Mouse (Mus musculus) heart, embryonic 14.5 days (tissue): ENCODE measurements at regions not wholly inside any gene's neighbourhood (a gene's known extent, or its start where the extent isn't known, plus 50 kb on each side); places are given as distances from the start of the nearest gene placed in this dataset.
A peak's percentile ranks its signal among the peaks of the same experiment; 100 is the strongest.

ENCODE experiments used
- ATAC-seq: fragments of 200-750 bp; cut with Nextera tagmentation; 2 replicates; pipeline ENCODE4 v1.8.0; 2017; ENCODE audit warnings: low read depth, moderate TSS enrichment; ENCODE audit not compliant: insufficient number of reproducible peaks, insufficient read depth, low FRiP score
- H3K27ac ChIP-seq, 2 experiments: fragments of 200-500 bp in 1 of 2; fragments of 300-500 bp in 1 of 2; sonication (generic) in 1 of 2; replicated peaks in 1 of 2; 2 replicates each; pipeline ENCODE4 v1.5.1; 2012 to 2014; ENCODE audit warnings: low read depth in 2 of 2, low read length in 2 of 2, control low read depth in 1 of 2, mild to moderate bottlenecking in 1 of 2, mixed read lengths in 1 of 2; ENCODE audit not compliant: control insufficient read depth in 1 of 2, insufficient read depth in 1 of 2
- H3K27me3 ChIP-seq: fragments of 300-500 bp; sonication (generic); 2 replicates; pipeline ENCODE4 v1.6.1; 2014; ENCODE audit warnings: mild to moderate bottlenecking, low read length, control low read depth; ENCODE audit not compliant: control insufficient read depth, insufficient read depth
- H3K36me3 ChIP-seq: fragments of 300-500 bp; sonication (generic); 2 replicates; pipeline ENCODE4 v1.6.1; 2014; ENCODE audit warnings: mild to moderate bottlenecking, control low read depth, low read length, mixed read lengths; ENCODE audit not compliant: control insufficient read depth, insufficient read depth
- H3K4me1 ChIP-seq, 2 experiments: fragments of 200-500 bp in 1 of 2; fragments of 300-500 bp in 1 of 2; sonication (generic) in 1 of 2; 2 replicates each; pipeline ENCODE4 v1.6.1; 2012 to 2014; ENCODE audit warnings: low read length in 2 of 2, control low read depth in 1 of 2, mixed read lengths in 1 of 2; ENCODE audit not compliant: control insufficient read depth in 2 of 2, insufficient read depth in 2 of 2
- H3K4me2 ChIP-seq: fragments of 300-500 bp; sonication (generic); 2 replicates; pipeline ENCODE4 v1.6.1; 2014; ENCODE audit warnings: mild to moderate bottlenecking, low read length
- H3K4me3 ChIP-seq, 2 experiments: fragments of 200-500 bp in 1 of 2; fragments of 300-500 bp in 1 of 2; sonication (generic) in 1 of 2; 2 replicates each; pipeline ENCODE4 v1.5.1; 2012 to 2014; ENCODE audit warnings: low read length in 2 of 2, mild to moderate bottlenecking in 2 of 2, control low read depth in 1 of 2, low read depth in 1 of 2, moderate library complexity in 1 of 2; ENCODE audit not compliant: control insufficient read depth in 1 of 2, insufficient read depth in 1 of 2
- H3K9ac ChIP-seq: fragments of 300-500 bp; sonication (generic); 2 replicates; pipeline ENCODE4 v1.6.1; 2014; ENCODE audit warnings: mild to moderate bottlenecking, low read length
- H3K9me3 ChIP-seq: fragments of 300-500 bp; sonication (generic); 2 replicates; pipeline ENCODE4 v1.6.1; 2016; ENCODE audit warnings: low read length, control low read depth; ENCODE audit not compliant: control insufficient read depth
- WGBS: fragments of 180-500 bp; shearing (Covaris S2); extraction: QIAGEN DNeasy Blood & Tissue Kit; methylation state at CpG from one replicate; pipeline ENCODE4 v1.1.7; 2014; 5-methylcytosine and 5-hydroxymethylcytosine counted together

- Histone ChIP-seq H3K9me3 (no peaks in the 10 kb centered on the region), H3K27ac (no peak overlapping the region), H3K27me3 (no peaks in the 10 kb centered on the region), H3K4me3 (no peak overlapping the region), H3K9ac (no peak overlapping the region), H3K4me2 (no peak overlapping the region), H3K36me3 (no peaks in the 10 kb centered on the region), H3K4me1 (no peaks in the 10 kb centered on the region; a peak in 1 of 4 replicates)
- no peak for ATAC-seq
- WGBS, result 85% methylated on average over 6 of the region's 6 CpGs
These were observed 323.1 kb downstream of the 3100002H09Rik start for GRCm38 (mm10) chr4:124287471-124287870.

- Histone ChIP-seq H3K36me3 (no peaks in the 10 kb centered on the region), H3K9me3 (no peaks in the 10 kb centered on the region), H3K27me3 (peaks cover 14% of the 10 kb centered on the region), H3K4me2 (peak overlapping the region; percentile 85; the same call in 1 of the 2 replicates), H3K9ac (no peak overlapping the region), H3K4me3 (no peak overlapping the region), H3K27ac (no peak overlapping the region), H3K4me1 (peaks cover 5 to 11% of the 10 kb centered on the region in 2 experiments; a peak in 3 of 4 replicates)
- no peak for ATAC-seq
- WGBS, result 8% methylated on average over 10 of the region's 10 CpGs
These were observed 331.9 kb downstream of the 3100002H09Rik start for GRCm38 (mm10) chr4:124278681-124279080.

- Histone ChIP-seq H3K4me3 (peak overlapping the region; percentile 32 to 43), H3K9me3 (no peaks in the 10 kb centered on the region), H3K27me3 (peaks cover 14% of the 10 kb centered on the region), H3K4me2 (peak overlapping the region; percentile 85), H3K27ac (no peak overlapping the region), H3K4me1 (peaks cover 5 to 11% of the 10 kb centered on the region in 2 experiments; a peak in 3 of 4 replicates), H3K36me3 (no peaks in the 10 kb centered on the region), H3K9ac (peak overlapping the region; percentile 68)
- ATAC-seq, result no peak
- WGBS, result under 1% methylated on average over 43 of the region's 43 CpGs
These were observed 333.0 kb downstream of the 3100002H09Rik start for GRCm38 (mm10) chr4:124277456-124278181.

GRCm38 (mm10) chr4:124276741-124277455 is 333.7 kb downstream of the 3100002H09Rik start:
- no peak overlapping the region for H3K27ac ChIP-seq
- no peak for ATAC-seq

GRCm38 (mm10) chr4:124272002-124272401 is 338.6 kb downstream of the 3100002H09Rik start:
- peaks cover 7% of the 10 kb centered on the region for H3K27me3 ChIP-seq
- no peak overlapping the region for H3K9ac ChIP-seq
- H3K36me3 ChIP-seq, result no peaks in the 10 kb centered on the region
- no peak overlapping the region for H3K27ac ChIP-seq
- 76% methylated on average over 2 of the region's 2 CpGs for WGBS
- no peak overlapping the region for H3K4me2 ChIP-seq
- ATAC-seq, result no peak
- peaks cover 3 to 5% of the 10 kb centered on the region in 2 experiments; a peak in 3 of 4 replicates for H3K4me1 ChIP-seq
- H3K9me3 ChIP-seq, result no peaks in the 10 kb centered on the region
- no peak overlapping the region for H3K4me3 ChIP-seq

More at GRCm38 (mm10) chr4:124276741-124277455, 333.7 kb downstream of the 3100002H09Rik start:
- H3K9me3 ChIP-seq, result no peaks in the 10 kb centered on the region
- H3K4me3 ChIP-seq, result peak overlapping the region; percentile 32 to 43
- H3K27me3 ChIP-seq, result peaks cover 14% of the 10 kb centered on the region
- 6% methylated on average over 21 of the region's 21 CpGs for WGBS
- H3K4me1 ChIP-seq, result peaks cover 5 to 11% of the 10 kb centered on the region in 2 experiments; a peak in 3 of 4 replicates
- peak overlapping the region; percentile 85 for H3K4me2 ChIP-seq
- H3K36me3 ChIP-seq, result no peaks in the 10 kb centered on the region
- peak overlapping the region; percentile 68 for H3K9ac ChIP-seq

- Histone ChIP-seq H3K4me3 (no peak overlapping the region), H3K4me2 (no peak overlapping the region), H3K27ac (no peak overlapping the region), H3K27me3 (no peaks in the 10 kb centered on the region), H3K9me3 (no peaks in the 10 kb centered on the region), H3K36me3 (no peaks in the 10 kb centered on the region), H3K9ac (no peak overlapping the region), H3K4me1 (peaks cover 0 to 3% of the 10 kb centered on the region in 2 experiments; a peak in 1 of 4 replicates)
- WGBS, result 73% methylated on average over 4 of the region's 4 CpGs
- no peak for ATAC-seq
These were observed 342.2 kb downstream of the 3100002H09Rik start for GRCm38 (mm10) chr4:124268404-124268803.

GRCm38 (mm10) chr4:124266573-124266972 is 344.0 kb downstream of the 3100002H09Rik start:
- Histone ChIP-seq H3K9me3 (no peaks in the 10 kb centered on the region), H3K4me3 (no peak overlapping the region), H3K9ac (no peak overlapping the region), H3K4me1 (peaks cover 0 to 3% of the 10 kb centered on the region in 2 experiments; a peak in 1 of 4 replicates), H3K4me2 (no peak overlapping the region), H3K27ac (no peak overlapping the region), H3K27me3 (no peaks in the 10 kb centered on the region), H3K36me3 (no peaks in the 10 kb centered on the region)
- ATAC-seq, result no peak
- WGBS, result 25% methylated on average over 4 of the region's 4 CpGs
